Mouse (Mus musculus): Measurements from ENCODE around the gene Kcnip1. TPM values are rescaled to one million over a fixed set of nuclear protein-coding genes. Genes with fewer than 3 reads are reported as not detected.

The Kcnip1 gene
- polyA plus RNA-seq (2016; fragmentation: Nextera tagmentation; extraction: Ambion mirVana): 0.24 and 0.54 TPM in 2 replicates

GRCm38 (mm10) chr11:33992938-33993337, at the start of gene Kcnip1:
Gene Kcnip1 (minus strand): TSS chr11:33993152.
- Histone ChIP-seq H3K27me3 (replicated peaks) (peaks cover 37% of the 10 kb centered on the region), H3K27ac (ENCODE audit: poor library complexity, severe bottlenecking) (no peak within 1 kb of the TSS), H3K36me3 (no peaks in the 10 kb centered on the region), H3K4me1 (replicated peaks) (peaks cover 19% of the 10 kb centered on the region), H3K9me3 (replicated peaks) (no peaks in the 10 kb centered on the region), H3K9ac (no peak within 1 kb of the TSS), H3K4me2 (peak within 1 kb of the TSS; percentile 47), H3K4me3 (no peak within 1 kb of the TSS)
- WGBS: 27% methylated on average over 12 of the region's 12 CpGs
- ATAC-seq (ENCODE audit: insufficient number of reproducible peaks, low FRiP score): no peak

DNA sequence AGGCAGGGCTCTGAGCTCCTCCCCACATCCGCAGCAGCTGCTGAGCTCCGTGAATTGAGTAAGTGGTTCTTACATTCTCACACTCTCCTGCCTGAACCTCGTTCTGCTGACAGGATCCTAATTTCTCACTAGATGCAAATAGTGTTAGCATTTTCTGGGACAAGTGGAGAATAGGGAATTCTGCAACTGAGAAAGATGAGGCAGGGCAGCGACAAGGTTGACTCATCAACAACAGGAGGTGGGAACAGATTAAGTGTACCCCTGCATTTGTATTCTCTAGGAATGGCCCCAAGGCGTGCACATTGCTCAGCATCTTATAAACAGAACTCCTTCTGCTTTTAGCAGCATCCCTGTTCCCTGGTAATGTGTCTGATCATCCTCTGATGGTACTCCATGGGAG, 47.1 kb upstream of the Kcnip1 start:
- Histone ChIP-seq H3K27me3 (replicated peaks) (no peaks in the 10 kb centered on the region), H3K9ac (no peak overlapping the region), H3K4me1 (replicated peaks) (no peaks in the 10 kb centered on the region; the same call in 1 of the 2 replicates), H3K27ac (ENCODE audit: poor library complexity, severe bottlenecking) (no peak overlapping the region), H3K4me3 (no peak overlapping the region), H3K36me3 (no peaks in the 10 kb centered on the region), H3K9me3 (replicated peaks) (no peaks in the 10 kb centered on the region), H3K4me2 (no peak overlapping the region)
- 79% methylated on average over 5 of the region's 5 CpGs for WGBS
- no peak for ATAC-seq (ENCODE audit: insufficient number of reproducible peaks, low FRiP score)

- Histone ChIP-seq H3K4me3 (no peak overlapping the region), H3K4me1 (replicated peaks) (peaks cover 7% of the 10 kb centered on the region), H3K27me3 (replicated peaks) (no peaks in the 10 kb centered on the region), H3K4me2 (no peak overlapping the region), H3K9ac (no peak overlapping the region), H3K9me3 (replicated peaks) (no peaks in the 10 kb centered on the region), H3K27ac (ENCODE audit: poor library complexity, severe bottlenecking) (no peak overlapping the region), H3K36me3 (no peaks in the 10 kb centered on the region)
- 81% methylated on average over 5 of the region's 5 CpGs for WGBS
- no peak for ATAC-seq (ENCODE audit: insufficient number of reproducible peaks, low FRiP score)
These were observed 43.1 kb upstream of the Kcnip1 start for GRCm38 (mm10) chr11:34035909-34036658.

DNA sequence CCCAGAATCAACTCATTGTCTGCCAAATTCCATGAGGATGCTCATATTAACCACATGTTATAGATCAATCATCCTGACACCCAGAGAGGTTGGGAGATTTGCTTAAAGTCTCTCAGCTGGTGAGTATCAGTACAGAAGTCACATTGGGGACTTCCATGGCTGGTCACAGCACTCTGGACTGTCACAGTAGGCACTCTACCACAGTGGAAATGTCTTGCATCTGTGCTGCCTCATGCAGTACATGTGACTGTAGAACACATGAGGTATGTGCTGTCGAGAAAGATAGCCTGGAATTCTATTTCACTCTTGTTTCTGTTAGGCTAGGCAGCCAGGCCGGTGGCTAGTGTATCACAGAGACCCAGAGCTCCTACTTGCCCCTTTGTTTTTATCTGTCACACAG, 41.8 kb upstream of the Kcnip1 start:
- no peak overlapping the region for H3K27ac ChIP-seq (ENCODE audit: poor library complexity, severe bottlenecking)

GRCm38 (mm10) chr11:34034008-34034505, 41.1 kb upstream of the Kcnip1 start:
- Histone ChIP-seq H3K27ac (ENCODE audit: poor library complexity, severe bottlenecking) (no peak overlapping the region), H3K9me3 (replicated peaks) (no peaks in the 10 kb centered on the region), H3K36me3 (no peaks in the 10 kb centered on the region), H3K4me3 (no peak overlapping the region), H3K4me2 (no peak overlapping the region), H3K9ac (no peak overlapping the region), H3K27me3 (replicated peaks) (no peaks in the 10 kb centered on the region), H3K4me1 (replicated peaks) (peaks cover 7% of the 10 kb centered on the region)
- no peak for ATAC-seq (ENCODE audit: insufficient number of reproducible peaks, low FRiP score)
- 82% methylated on average over 5 of the region's 5 CpGs for WGBS

More for the DNA sequence above, 41.8 kb upstream of the Kcnip1 start:
- no peak for ATAC-seq (ENCODE audit: insufficient number of reproducible peaks, low FRiP score)
- no peak overlapping the region for H3K4me2 ChIP-seq
- peaks cover 7% of the 10 kb centered on the region for H3K4me1 ChIP-seq (replicated peaks)
- no peak overlapping the region for H3K4me3 ChIP-seq
- no peaks in the 10 kb centered on the region for H3K36me3 ChIP-seq
- no peaks in the 10 kb centered on the region for H3K27me3 ChIP-seq (replicated peaks)
- no peaks in the 10 kb centered on the region for H3K9me3 ChIP-seq (replicated peaks)
- 60% methylated on average over 2 of the region's 2 CpGs for WGBS
- no peak overlapping the region for H3K9ac ChIP-seq

DNA sequence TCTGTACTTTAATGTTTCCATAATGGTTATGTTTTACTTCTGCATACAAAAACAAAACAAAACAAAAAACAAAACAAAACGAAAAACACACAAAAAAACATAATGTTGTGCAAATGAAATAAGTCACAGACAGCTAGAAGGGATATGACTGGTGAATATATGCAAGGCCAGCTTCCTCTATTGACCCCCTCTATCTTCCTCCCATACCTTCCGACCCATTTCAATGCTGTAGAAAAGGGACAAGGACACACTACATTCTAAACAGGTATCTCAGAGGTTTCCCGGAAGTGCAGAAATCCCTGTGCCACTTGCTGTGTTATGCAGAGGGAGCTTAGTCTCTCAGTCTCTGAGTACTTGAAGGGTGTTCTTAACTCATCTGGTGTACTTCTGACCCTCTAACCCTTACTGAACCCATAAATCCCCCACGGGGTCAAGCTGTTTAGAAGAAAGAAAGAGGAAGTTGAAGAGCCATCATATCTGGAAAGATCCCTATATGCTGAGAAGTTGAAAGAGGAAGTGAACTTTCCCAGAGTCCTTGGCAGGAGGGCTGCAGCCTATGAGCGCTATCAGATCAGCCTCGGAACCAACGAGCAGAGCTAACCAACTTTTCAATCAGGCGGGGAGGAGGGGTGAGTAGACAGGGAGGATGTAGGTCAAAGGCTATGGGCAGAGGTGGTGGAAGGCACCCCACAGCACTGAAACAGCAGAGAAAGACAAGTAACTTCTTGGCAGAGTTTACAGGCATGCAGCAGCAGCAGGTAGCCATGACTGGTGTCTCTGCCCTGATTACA, 38.3 kb upstream of the Kcnip1 start:
- Histone ChIP-seq H3K27ac (ENCODE audit: poor library complexity, severe bottlenecking) (no peak overlapping the region), H3K4me3 (no peak overlapping the region), H3K36me3 (no peaks in the 10 kb centered on the region), H3K9me3 (replicated peaks) (no peaks in the 10 kb centered on the region), H3K4me2 (peak overlapping the region; percentile 23; the same call in 1 of the 2 replicates), H3K27me3 (replicated peaks) (no peaks in the 10 kb centered on the region), H3K9ac (no peak overlapping the region), H3K4me1 (replicated peaks) (peaks cover 7% of the 10 kb centered on the region)
- ATAC-seq (ENCODE audit: insufficient number of reproducible peaks, low FRiP score): peak; percentile 39; the same call in 1 of the 2 replicates
- 39% methylated on average over 8 of the region's 8 CpGs for WGBS

- H3K36me3 ChIP-seq: no peaks in the 10 kb centered on the region
- no peak overlapping the region for H3K4me2 ChIP-seq
- H3K9ac ChIP-seq: no peak overlapping the region
- no peaks in the 10 kb centered on the region for H3K9me3 ChIP-seq (replicated peaks)
- no peaks in the 10 kb centered on the region for H3K27me3 ChIP-seq (replicated peaks)
- H3K4me3 ChIP-seq: no peak overlapping the region
- H3K27ac ChIP-seq (ENCODE audit: poor library complexity, severe bottlenecking): no peak overlapping the region
- H3K4me1 ChIP-seq (replicated peaks): peaks cover 7% of the 10 kb centered on the region
- ATAC-seq (ENCODE audit: insufficient number of reproducible peaks, low FRiP score): no peak
- 77% methylated on average over 5 of the region's 5 CpGs for WGBS
These were observed 36.7 kb upstream of the Kcnip1 start for GRCm38 (mm10) chr11:34029658-34030057.

- Histone ChIP-seq H3K4me3 (no peak overlapping the region), H3K4me1 (replicated peaks) (no peaks in the 10 kb centered on the region), H3K27me3 (replicated peaks) (no peaks in the 10 kb centered on the region), H3K9ac (no peak overlapping the region), H3K27ac (ENCODE audit: poor library complexity, severe bottlenecking) (no peak overlapping the region), H3K4me2 (no peak overlapping the region), H3K9me3 (replicated peaks) (no peaks in the 10 kb centered on the region), H3K36me3 (no peaks in the 10 kb centered on the region)
- 86% methylated on average over 1 of the region's 1 CpGs for WGBS
- ATAC-seq (ENCODE audit: insufficient number of reproducible peaks, low FRiP score): no peak
These were observed 32.1 kb upstream of the Kcnip1 start for GRCm38 (mm10) chr11:34025091-34025490.

- no peaks in the 10 kb centered on the region for H3K9me3 ChIP-seq (replicated peaks)
- H3K36me3 ChIP-seq: no peaks in the 10 kb centered on the region
- H3K27ac ChIP-seq (ENCODE audit: poor library complexity, severe bottlenecking): no peak overlapping the region
- H3K4me2 ChIP-seq: no peak overlapping the region
- H3K9ac ChIP-seq: no peak overlapping the region
- H3K4me1 ChIP-seq (replicated peaks): peaks cover 5% of the 10 kb centered on the region; the same call in 1 of the 2 replicates
- no peak overlapping the region for H3K4me3 ChIP-seq
- no peaks in the 10 kb centered on the region for H3K27me3 ChIP-seq (replicated peaks)
- 34% methylated on average over 6 of the region's 6 CpGs for WGBS
- no peak for ATAC-seq (ENCODE audit: insufficient number of reproducible peaks, low FRiP score)
These were observed 19.2 kb upstream of the Kcnip1 start for GRCm38 (mm10) chr11:34012007-34012652.

GRCm38 (mm10) chr11:34010859-34011172, 17.9 kb upstream of the Kcnip1 start:
- H3K27ac ChIP-seq (ENCODE audit: poor library complexity, severe bottlenecking): no peak overlapping the region
- 47% methylated on average over 4 of the region's 4 CpGs for WGBS
- H3K4me3 ChIP-seq: no peak overlapping the region
- no peaks in the 10 kb centered on the region for H3K27me3 ChIP-seq (replicated peaks)
- 0 out of 2 replicates have a peak, but pooled peaks have one; percentile 25 for ATAC-seq (ENCODE audit: insufficient number of reproducible peaks, low FRiP score)
- peaks cover 5% of the 10 kb centered on the region; the same call in 1 of the 2 replicates for H3K4me1 ChIP-seq (replicated peaks)
- H3K36me3 ChIP-seq: no peaks in the 10 kb centered on the region
- H3K9ac ChIP-seq: no peak overlapping the region
- H3K4me2 ChIP-seq: no peak overlapping the region
- H3K9me3 ChIP-seq (replicated peaks): no peaks in the 10 kb centered on the region

Data from heart, embryonic 12.5 days (tissue).